Comparison of ENCODE assay signal across 30 mouse cellular contexts in the genomic region with DNA sequence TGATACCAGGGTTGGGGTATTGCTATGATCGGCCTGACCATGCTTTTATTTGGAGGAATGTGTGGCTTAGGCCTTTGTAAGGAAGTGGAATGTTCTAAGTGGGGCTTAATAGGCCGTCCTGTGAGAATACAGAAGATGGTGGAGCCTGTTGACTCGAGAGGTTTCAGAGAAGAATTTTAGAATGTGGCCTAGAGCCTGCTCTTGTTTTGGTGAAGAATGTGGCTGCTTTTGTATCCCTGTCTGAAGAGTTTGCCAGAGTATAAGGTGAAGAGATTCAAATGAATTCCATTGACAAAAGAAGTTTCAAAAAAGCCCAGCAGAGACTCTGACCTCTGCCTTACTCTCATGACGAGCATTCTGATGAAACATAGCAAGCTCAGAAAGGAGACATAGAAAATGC.
"Had no signal": no experiment of that assay in that cellular context is flagged by ENCODE, and none has a peak within 500 bp of the region (broad histone marks: within the 10 kb centered on the region; RNA-seq: fewer than 3 reads in every experiment).

No protein-coding gene starts in this region.

- H3K9me3 ChIP-seq: limb, embryonic 10.5 days; limb, embryonic 12.5 days; limb, embryonic 13.5 days; limb, embryonic 15.5 days; liver, embryonic 12.5 days; liver, embryonic 13.5 days; liver, embryonic 15.5 days; lung, embryonic 15.5 days; megakaryocyte, embryonic 14.5 days; midbrain, embryonic 10.5 days; midbrain, embryonic 12.5 days; midbrain, embryonic 13.5 days; midbrain, embryonic 15.5 days; neural tube, embryonic 12.5 days had no signal

- DNase-seq: left cerebral cortex, postnatal 4 days; liver; liver, embryonic 13.5 days; liver, postnatal 0 days; lung, adult 2 months; lung, embryonic 14.5 days; lung, postnatal 10 days; lung, postnatal 14 days; lung, postnatal 36 days; lung, postnatal 4 days; midbrain, embryonic 14.5 days had no signal

- ATAC-seq: liver, embryonic 12.5 days; liver, postnatal 0 days; midbrain, embryonic 13.5 days; midbrain, embryonic 15.5 days; midbrain, embryonic 16.5 days had no signal

- H3K4me2 ChIP-seq: limb, embryonic 12.5 days; limb, embryonic 13.5 days; limb, embryonic 15.5 days; liver, embryonic 11.5 days; liver, embryonic 12.5 days; liver, embryonic 13.5 days; liver, embryonic 15.5 days; lung, embryonic 14.5 days; lung, embryonic 15.5 days; midbrain, embryonic 12.5 days; midbrain, embryonic 13.5 days; midbrain, embryonic 15.5 days; neural tube, embryonic 12.5 days had no signal

- H3K9ac ChIP-seq: limb, embryonic 12.5 days; limb, embryonic 13.5 days; limb, embryonic 15.5 days; liver, embryonic 12.5 days; liver, embryonic 13.5 days; liver, embryonic 14.5 days; liver, embryonic 15.5 days; liver, postnatal 0 days; lung, embryonic 14.5 days; lung, embryonic 15.5 days; midbrain, embryonic 12.5 days; midbrain, embryonic 13.5 days; midbrain, embryonic 15.5 days; neural tube, embryonic 12.5 days had no signal

- H3K27me3 ChIP-seq: limb, embryonic 12.5 days; limb, embryonic 13.5 days; limb, embryonic 15.5 days; liver, embryonic 12.5 days; liver, embryonic 13.5 days; liver, embryonic 15.5 days; lung, embryonic 15.5 days; megakaryocyte, embryonic 14.5 days; midbrain, embryonic 12.5 days; midbrain, embryonic 13.5 days; midbrain, embryonic 15.5 days; neural tube, embryonic 12.5 days had no signal

- H3K4me3 ChIP-seq: left cerebral cortex, adult 2 months; limb, embryonic 10.5 days; limb, embryonic 12.5 days; limb, embryonic 13.5 days; limb, embryonic 15.5 days; liver, embryonic 12.5 days; liver, embryonic 15.5 days; lung, embryonic 15.5 days; megakaryocyte, embryonic 14.5 days; midbrain, embryonic 10.5 days; midbrain, embryonic 12.5 days; midbrain, embryonic 13.5 days; midbrain, embryonic 15.5 days; myocyte; neural tube, embryonic 12.5 days had no signal

- H3K36me3 ChIP-seq: midbrain, embryonic 15.5 days had no signal

- H3K27ac ChIP-seq: left cerebral cortex, adult 2 months; limb, embryonic 10.5 days; limb, embryonic 12.5 days; limb, embryonic 13.5 days; limb, embryonic 15.5 days; liver, embryonic 12.5 days; liver, embryonic 13.5 days; liver, embryonic 14.5 days; liver, embryonic 15.5 days; lung, embryonic 15.5 days; macrophage; midbrain, embryonic 10.5 days; midbrain, embryonic 12.5 days; midbrain, embryonic 13.5 days; midbrain, embryonic 15.5 days; neural tube, embryonic 12.5 days had no signal
